Mouse (Mus musculus): ENCODE data around the gene Mrps23. TPM values are rescaled to one million over a fixed set of nuclear protein-coding genes. Genes with fewer than 3 reads are reported as not detected.
"Not testable (repeated sequence)": the region's sequence is repeated elsewhere in the genome, so short reads cannot be mapped to it uniquely, and the experiment has no call there.

Gene Mrps23
- polyA plus RNA-seq, 1 experiment, result 9.9 TPM

DNA sequence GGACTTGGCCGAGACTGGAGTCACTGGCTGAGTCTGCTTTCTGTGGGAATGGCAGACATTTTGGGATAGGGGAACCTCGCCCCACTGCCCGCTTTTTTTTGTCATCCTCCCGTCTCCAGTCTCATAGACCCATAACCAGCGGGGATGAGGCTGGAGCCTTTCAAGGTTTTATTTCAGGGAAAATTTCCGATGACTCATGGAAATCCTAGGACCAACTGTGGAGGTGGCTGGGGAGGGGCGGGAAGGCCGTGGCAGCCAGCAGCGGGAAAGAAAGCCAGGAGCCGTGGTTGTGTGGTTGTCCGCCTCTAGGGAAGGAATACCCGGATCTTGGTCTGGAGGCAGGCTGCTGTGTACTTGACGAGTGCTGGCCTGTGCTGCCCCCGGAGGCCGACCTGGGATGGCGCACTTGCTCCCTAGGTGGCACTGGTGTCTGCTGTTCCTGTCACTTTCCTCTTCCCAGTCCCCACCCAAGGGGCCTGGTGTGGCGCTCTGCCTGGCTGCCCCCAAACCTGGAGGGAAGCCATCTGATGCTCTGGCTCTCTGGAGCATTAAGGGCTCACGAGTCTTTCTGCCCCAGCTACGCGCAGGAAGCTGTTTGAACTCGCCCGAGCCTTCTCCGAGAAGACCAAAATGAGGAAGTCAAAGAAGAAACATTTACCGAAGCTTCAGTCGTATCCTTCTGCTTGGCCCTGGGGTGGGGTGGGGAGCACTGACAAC lies 16.6 kb upstream of the Mrps23 start:
- TF ChIP-seq GATA1 (IDR thresholded peaks at IDR 0.05; ENCODE audit: low read length), result no peak
- TF ChIP-seq TAL1 (IDR thresholded peaks at IDR 0.05; ENCODE audit: low read length), result no peak
- Histone ChIP-seq H3K4me3 (replicated peaks) (no peak overlapping the region), H3K36me3 (ENCODE audit: control insufficient read depth) (no peaks in the 10 kb centered on the region), H3K4me1 (ENCODE audit: control insufficient read depth) (peaks cover 3% of the 10 kb centered on the region), H3K9me3 (ENCODE audit: control insufficient read depth, low read length) (no peaks in the 10 kb centered on the region), H3K27me3 (ENCODE audit: control insufficient read depth) (peaks cover 61% of the 10 kb centered on the region)

DNA sequence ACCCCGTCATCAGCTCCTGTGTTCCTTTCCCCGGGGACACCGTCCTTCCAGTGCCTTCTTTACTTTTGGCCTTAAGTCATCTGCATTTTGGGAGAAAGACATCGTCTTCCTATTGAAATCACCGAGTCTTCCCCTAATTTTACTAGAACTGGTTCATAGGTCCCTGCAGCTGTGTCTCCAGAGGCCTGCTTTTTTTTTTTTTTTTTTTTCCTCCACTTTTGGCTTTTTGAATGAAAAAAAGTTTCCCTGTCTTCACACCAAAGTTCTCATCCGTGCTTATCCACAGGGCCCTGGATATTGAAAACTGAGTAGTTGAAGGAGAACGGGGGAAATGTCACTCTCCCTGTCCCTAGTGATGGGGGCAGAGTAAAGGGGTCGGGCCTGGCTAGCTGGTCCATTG lies 16.0 kb upstream of the Mrps23 start:
- H3K4me3 ChIP-seq (replicated peaks), result no peak overlapping the region
- H3K27me3 ChIP-seq (ENCODE audit: control insufficient read depth), result peaks cover 67% of the 10 kb centered on the region
- H3K36me3 ChIP-seq (ENCODE audit: control insufficient read depth), result no peaks in the 10 kb centered on the region
- no peak for TF ChIP-seq GATA1 (IDR thresholded peaks at IDR 0.05; ENCODE audit: low read length)
- TF ChIP-seq TAL1 (IDR thresholded peaks at IDR 0.05; ENCODE audit: low read length), result no peak
- H3K9me3 ChIP-seq (ENCODE audit: control insufficient read depth, low read length), result no peaks in the 10 kb centered on the region
- peaks cover 3% of the 10 kb centered on the region for H3K4me1 ChIP-seq (ENCODE audit: control insufficient read depth)

DNA sequence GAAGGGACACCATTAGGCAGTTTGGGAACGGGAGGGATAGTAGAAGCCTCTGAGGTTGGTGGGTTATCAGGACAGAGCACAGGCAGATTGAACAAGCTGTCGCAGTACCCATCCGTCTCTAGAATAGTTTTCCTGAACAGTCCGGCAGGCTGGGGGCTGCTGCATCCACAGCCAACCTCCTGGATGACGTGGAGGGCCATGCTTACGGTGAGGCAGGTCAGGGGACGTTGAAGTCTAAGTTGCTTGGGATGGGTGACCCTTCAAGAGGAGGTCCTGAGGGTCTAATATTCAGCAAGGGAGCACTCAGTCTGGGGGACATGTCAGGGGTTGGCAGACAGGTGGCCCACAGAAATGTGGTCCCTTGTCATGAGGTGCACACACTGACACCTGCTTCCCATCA lies 15.6 kb upstream of the Mrps23 start:
- Histone ChIP-seq H3K27me3 (ENCODE audit: control insufficient read depth) (peaks cover 71% of the 10 kb centered on the region), H3K36me3 (ENCODE audit: control insufficient read depth) (no peaks in the 10 kb centered on the region), H3K4me3 (replicated peaks) (no peak overlapping the region), H3K4me1 (ENCODE audit: control insufficient read depth) (peaks cover 3% of the 10 kb centered on the region), H3K9me3 (ENCODE audit: control insufficient read depth, low read length) (peaks cover 2% of the 10 kb centered on the region; the same call in 1 of the 2 replicates)
- no peak for TF ChIP-seq TAL1 (IDR thresholded peaks at IDR 0.05; ENCODE audit: low read length)
- TF ChIP-seq GATA1 (IDR thresholded peaks at IDR 0.05; ENCODE audit: low read length), result no peak

DNA sequence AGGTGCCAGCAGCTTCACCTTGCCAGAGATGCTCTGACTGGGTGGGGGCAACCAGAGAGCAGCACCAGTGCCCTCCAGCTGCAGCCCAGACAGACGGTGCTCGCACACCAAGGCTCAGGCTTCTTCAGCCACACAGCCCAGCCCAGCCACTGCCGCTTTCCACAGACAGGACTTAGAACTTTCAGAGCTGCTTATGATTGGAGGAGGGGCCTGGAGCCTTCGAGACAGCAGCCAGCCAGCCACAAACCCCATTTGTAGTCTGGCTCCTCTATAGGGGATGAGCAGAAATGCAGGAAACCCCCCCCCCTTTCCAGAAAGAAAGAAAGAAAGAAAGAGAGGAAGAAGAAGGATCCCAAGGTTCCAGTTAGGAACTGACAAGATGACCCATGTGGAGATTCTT lies 11.6 kb upstream of the Mrps23 start:
- no peak for TF ChIP-seq TAL1 (IDR thresholded peaks at IDR 0.05; ENCODE audit: low read length)
- TF ChIP-seq GATA1 (IDR thresholded peaks at IDR 0.05; ENCODE audit: low read length), result no peak
- Histone ChIP-seq H3K4me3 (replicated peaks) (no peak overlapping the region), H3K9me3 (ENCODE audit: control insufficient read depth, low read length) (peaks cover 4% of the 10 kb centered on the region; the same call in 1 of the 2 replicates), H3K36me3 (ENCODE audit: control insufficient read depth) (no peaks in the 10 kb centered on the region), H3K27me3 (ENCODE audit: control insufficient read depth) (peaks cover 87% of the 10 kb centered on the region), H3K4me1 (ENCODE audit: control insufficient read depth) (peaks cover 1% of the 10 kb centered on the region)

DNA sequence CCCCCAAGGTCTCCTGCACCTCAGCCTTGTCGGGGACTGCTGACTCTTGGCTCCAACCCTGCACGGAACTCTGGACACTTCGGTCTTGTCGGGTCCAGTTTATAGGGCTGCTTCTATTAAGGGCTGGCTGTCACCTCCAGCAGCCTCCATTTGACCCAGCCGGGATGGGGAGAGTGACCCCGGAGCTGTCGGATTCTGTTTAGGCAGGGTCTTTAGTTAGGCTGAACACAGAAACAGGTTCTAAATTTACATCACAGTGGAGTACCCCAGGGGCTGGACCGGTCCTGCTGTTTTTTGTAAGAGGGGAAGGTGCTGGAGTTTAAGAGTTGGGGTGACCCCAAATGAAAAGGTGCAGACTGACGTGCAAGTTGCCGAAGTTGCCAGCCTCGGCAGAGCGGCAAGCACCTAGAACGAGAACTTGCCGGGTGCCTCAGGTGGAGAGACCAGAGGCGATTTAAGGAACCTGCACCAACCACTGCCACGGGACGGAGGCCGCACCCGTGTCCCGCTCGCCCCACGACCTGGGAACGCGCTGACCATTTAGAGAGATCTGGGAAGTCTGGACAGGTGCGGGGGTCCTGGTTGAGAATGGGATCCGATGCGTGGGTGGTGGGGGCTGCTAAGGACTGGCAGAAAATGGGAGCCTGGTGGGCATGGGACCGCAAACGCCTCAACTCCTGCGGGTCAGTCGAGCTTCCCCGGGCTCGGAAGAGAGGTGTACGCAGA lies 10.9 kb upstream of the Mrps23 start:
- H3K9me3 ChIP-seq (ENCODE audit: control insufficient read depth, low read length), result peaks cover 4% of the 10 kb centered on the region; the same call in 1 of the 2 replicates
- no peak overlapping the region for H3K4me3 ChIP-seq (replicated peaks)
- H3K4me1 ChIP-seq (ENCODE audit: control insufficient read depth), result no peaks in the 10 kb centered on the region
- TF ChIP-seq GATA1 (IDR thresholded peaks at IDR 0.05; ENCODE audit: low read length), result no peak
- no peak for TF ChIP-seq TAL1 (IDR thresholded peaks at IDR 0.05; ENCODE audit: low read length)
- H3K36me3 ChIP-seq (ENCODE audit: control insufficient read depth), result no peaks in the 10 kb centered on the region
- H3K27me3 ChIP-seq (ENCODE audit: control insufficient read depth), result peaks cover 82% of the 10 kb centered on the region

DNA sequence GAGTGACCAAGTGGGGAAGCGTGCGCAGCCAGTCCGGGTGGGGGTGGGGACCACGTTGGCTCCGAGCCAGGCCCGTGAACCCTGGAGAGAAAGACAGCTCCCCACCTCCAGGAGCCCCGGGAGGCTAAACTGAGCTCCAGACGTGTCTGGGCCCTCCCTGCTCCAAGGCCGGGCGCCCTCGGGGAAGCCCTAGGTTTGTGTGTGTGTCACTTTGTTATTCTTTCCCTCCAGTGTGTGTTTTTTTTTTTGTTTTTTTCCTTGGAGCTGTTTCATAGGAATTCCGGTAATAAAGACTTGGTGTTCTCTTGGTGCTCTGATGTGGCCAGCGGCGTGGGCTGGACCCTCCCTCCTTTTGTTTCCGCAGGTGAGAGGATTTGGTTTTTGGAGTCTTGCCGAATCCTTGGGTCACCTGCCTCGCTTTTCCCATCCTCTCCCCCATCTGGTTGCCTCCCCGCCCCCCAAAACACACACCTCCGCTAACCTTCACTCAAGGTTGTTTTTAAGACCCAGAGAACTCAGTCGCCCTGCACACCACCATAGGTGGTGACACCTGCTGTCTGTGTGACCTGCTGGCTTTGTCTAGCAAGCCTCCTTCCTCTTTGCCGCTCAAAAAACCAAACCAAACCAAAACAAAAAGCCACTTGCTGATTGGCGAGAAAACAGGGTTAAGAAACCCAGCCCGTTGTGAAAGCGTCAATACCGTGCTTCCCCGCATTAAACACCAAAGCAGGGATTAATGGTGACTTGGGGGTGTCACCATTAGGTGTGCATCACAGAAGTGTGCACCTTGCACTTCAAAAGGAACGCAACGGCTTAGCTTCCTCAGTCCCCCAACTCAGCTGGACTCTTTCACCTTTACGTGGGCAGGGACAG lies 10.1 kb upstream of the Mrps23 start:
- Histone ChIP-seq H3K4me3 (replicated peaks) (no peak overlapping the region), H3K27me3 (ENCODE audit: control insufficient read depth) (peaks cover 78% of the 10 kb centered on the region), H3K36me3 (ENCODE audit: control insufficient read depth) (no peaks in the 10 kb centered on the region), H3K4me1 (ENCODE audit: control insufficient read depth) (peaks cover 2% of the 10 kb centered on the region; the same call in 1 of the 2 replicates), H3K9me3 (ENCODE audit: control insufficient read depth, low read length) (peaks cover 4% of the 10 kb centered on the region; the same call in 1 of the 2 replicates)
- no peak for TF ChIP-seq TAL1 (IDR thresholded peaks at IDR 0.05; ENCODE audit: low read length)
- TF ChIP-seq GATA1 (IDR thresholded peaks at IDR 0.05; ENCODE audit: low read length), result no peak

DNA sequence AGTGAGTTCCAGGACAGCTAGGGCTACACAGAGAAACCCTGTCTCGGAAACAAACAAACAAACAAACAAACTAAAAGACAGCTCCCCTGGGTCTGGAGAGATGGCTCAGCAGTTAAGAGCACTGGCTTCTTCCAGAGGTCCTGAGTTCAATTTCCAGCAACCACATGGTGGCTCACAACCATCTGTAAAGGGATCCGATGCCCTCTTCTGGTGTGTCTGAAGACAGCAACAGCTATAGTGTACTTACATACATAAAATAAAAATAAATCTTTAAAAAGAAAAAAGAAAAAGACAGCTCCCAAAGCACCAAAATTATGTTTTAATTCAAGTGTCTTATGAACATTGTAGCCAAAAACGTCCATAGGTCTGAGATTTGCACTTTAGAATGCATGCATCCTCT lies 8.5 kb upstream of the Mrps23 start:
- not testable (repeated sequence) for H3K36me3 ChIP-seq (ENCODE audit: control insufficient read depth); H3K9me3 ChIP-seq (ENCODE audit: control insufficient read depth, low read length); H3K4me1 ChIP-seq (ENCODE audit: control insufficient read depth); H3K4me3 ChIP-seq (replicated peaks)
- H3K27me3 ChIP-seq (ENCODE audit: control insufficient read depth), result peaks cover 68% of the 10 kb centered on the region

DNA sequence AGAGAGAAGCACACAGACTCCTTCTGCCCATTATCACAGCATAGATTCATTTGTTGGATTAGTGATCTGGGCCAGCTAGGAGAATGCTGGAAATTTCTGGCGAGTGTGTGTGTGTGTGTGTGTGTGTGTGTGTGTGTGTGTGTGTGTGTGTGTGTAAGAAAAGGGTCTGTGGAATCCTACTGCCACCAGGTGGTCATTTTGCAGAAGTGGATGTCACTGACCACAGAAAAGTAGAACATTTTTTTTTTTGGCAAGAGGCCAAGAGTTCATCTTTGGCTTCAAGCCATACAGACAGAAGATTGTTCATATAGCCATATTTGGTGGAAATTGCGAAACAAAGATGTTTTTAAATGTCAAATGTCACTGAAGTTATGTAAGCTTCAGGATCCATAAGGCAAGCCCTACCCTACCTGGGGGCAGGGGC lies 7.0 kb upstream of the Mrps23 start:
- no peaks in the 10 kb centered on the region for H3K36me3 ChIP-seq (ENCODE audit: control insufficient read depth)
- H3K4me1 ChIP-seq (ENCODE audit: control insufficient read depth), result peaks cover 24% of the 10 kb centered on the region
- no peak overlapping the region for H3K4me3 ChIP-seq (replicated peaks)
- TF ChIP-seq GATA1 (IDR thresholded peaks at IDR 0.05; ENCODE audit: low read length) (no peak), TAL1 (IDR thresholded peaks at IDR 0.05; ENCODE audit: low read length) (no peak)
- H3K27me3 ChIP-seq (ENCODE audit: control insufficient read depth), result peaks cover 55% of the 10 kb centered on the region
- H3K9me3 ChIP-seq (ENCODE audit: control insufficient read depth, low read length), result peaks cover 4% of the 10 kb centered on the region; the same call in 1 of the 2 replicates

DNA sequence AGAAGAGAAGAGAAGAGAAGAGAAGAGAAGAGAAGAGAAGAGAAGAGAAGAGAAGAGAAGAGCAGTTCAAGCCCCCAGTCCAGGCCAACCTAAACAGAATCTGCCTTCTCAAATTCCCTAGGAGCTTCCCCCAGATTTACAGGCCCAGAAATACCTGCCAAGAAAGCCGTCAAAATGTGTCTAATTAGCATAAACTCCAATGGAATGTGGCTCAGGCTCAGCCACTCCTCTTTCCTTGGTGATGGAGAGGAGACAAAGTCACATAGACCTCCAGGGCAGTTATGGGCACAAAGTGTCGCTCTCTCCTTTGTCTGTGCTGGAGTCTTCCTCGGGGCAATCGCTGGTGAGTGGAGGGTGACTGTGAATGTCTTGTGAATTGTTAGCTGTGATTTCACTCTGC lies 6.0 kb upstream of the Mrps23 start:
- Histone ChIP-seq H3K4me3 (replicated peaks) (no peak overlapping the region), H3K27me3 (ENCODE audit: control insufficient read depth) (peaks cover 44% of the 10 kb centered on the region), H3K9me3 (ENCODE audit: control insufficient read depth, low read length) (peaks cover 4% of the 10 kb centered on the region; the same call in 1 of the 2 replicates), H3K36me3 (ENCODE audit: control insufficient read depth) (no peaks in the 10 kb centered on the region), H3K4me1 (ENCODE audit: control insufficient read depth) (peaks cover 31% of the 10 kb centered on the region)
- TF ChIP-seq GATA1 (IDR thresholded peaks at IDR 0.05; ENCODE audit: low read length) (no peak), TAL1 (IDR thresholded peaks at IDR 0.05; ENCODE audit: low read length) (no peak)
